Mouse (Mus musculus) layer of hippocampus, postnatal 10 days (tissue): Measurements from ENCODE around the gene Tnfrsf19. TPM values are rescaled to one million over a fixed set of nuclear protein-coding genes. Genes with fewer than 3 reads are reported as not detected.

Experiments
- DNase-seq, 2 experiments: peaks; one replicate each; pipeline ENCODE4 v3.0.0; 2021; ENCODE audit warnings: low spot score in 2 of 2
- total RNA-seq, 2 experiments: library from RNA; stranded (reverse); gene quantifications; 2 replicates each; pipeline ENCODE4 v1.2.3; 2021

The Tnfrsf19 gene
- total RNA-seq, 2 experiments from 2014 or later, result 75.9 to 87.9 TPM

- no peak for DNase-seq
Measured at GRCm38 (mm10) chr14:60966061-60966460, 80.2 kb downstream of the Tnfrsf19 start.

GRCm38 (mm10) chr14:60964016-60964810, 82.1 kb downstream of the Tnfrsf19 start:
- no peak for DNase-seq

GRCm38 (mm10) chr14:60957611-60958157, 88.6 kb downstream of the Tnfrsf19 start:
- no peak for DNase-seq

- no peak for DNase-seq
Measured at GRCm38 (mm10) chr14:60937481-60938039, 108.7 kb downstream of the Tnfrsf19 start.

- DNase-seq, result no peak
Measured at GRCm38 (mm10) chr14:60935705-60936104, 110.6 kb downstream of the Tnfrsf19 start.

- no peak for DNase-seq
Measured at GRCm38 (mm10) chr14:60926011-60926410, 120.3 kb downstream of the Tnfrsf19 start.

- no peak for DNase-seq
Measured at GRCm38 (mm10) chr14:60916661-60917060, 129.6 kb downstream of the Tnfrsf19 start.

Other genes starting within 250 kb of the Tnfrsf19 start
- 10 to 100 TPM; 52.8 to 54.3 TPM for gene Sacs, start 92.0 kb upstream of the Tnfrsf19 start, total RNA-seq
- under 1 TPM; 0.33 to 0.41 TPM for gene Sgcg, start 212.0 kb upstream of the Tnfrsf19 start, total RNA-seq